Mouse (Mus musculus) midbrain, postnatal 0 days (tissue): ENCODE results near the gene Arcn1. TPM values are rescaled to one million over a fixed set of nuclear protein-coding genes. Genes with fewer than 3 reads are reported as not detected.
A peak's percentile ranks its signal among the peaks of the same experiment; 100 is the strongest.

Experiments used
- ATAC-seq: fragments of 200-750 bp; cut with Nextera tagmentation; 2 replicates; pipeline ENCODE4 v1.8.0; 2017; ENCODE audit warnings: moderate number of reproducible peaks, mild to moderate bottlenecking, moderate TSS enrichment, moderate library complexity; ENCODE audit not compliant: low FRiP score
- DNase-seq: peaks from one replicate; pipeline ENCODE4 v3.0.0-alpha.2; 2015; ENCODE audit warnings: low spot score
- H3K27ac ChIP-seq: fragments of 300-500 bp; sonication (generic); 2 replicates; pipeline ENCODE4 v1.5.1; 2014; ENCODE audit warnings: low read depth, mild to moderate bottlenecking, low read length, mixed read lengths
- H3K27me3 ChIP-seq: fragments of 300-500 bp; sonication (generic); 2 replicates; pipeline ENCODE4 v1.6.1; 2014; ENCODE audit warnings: low read length, control low read depth, mixed read lengths; ENCODE audit not compliant: insufficient read depth
- H3K36me3 ChIP-seq: fragments of 300-500 bp; sonication (generic); 2 replicates; pipeline ENCODE4 v1.6.1; 2014; ENCODE audit warnings: low read length, control low read depth, mixed read lengths; ENCODE audit not compliant: insufficient read depth
- H3K4me1 ChIP-seq: fragments of 300-500 bp; sonication (generic); 2 replicates; pipeline ENCODE4 v1.6.1; 2014; ENCODE audit warnings: mild to moderate bottlenecking, control low read depth, antibody characterized with exemption, low read length, mixed read lengths; ENCODE audit not compliant: insufficient read depth
- H3K4me2 ChIP-seq: fragments of 300-500 bp; sonication (generic); 2 replicates; pipeline ENCODE4 v1.6.1; 2014; ENCODE audit warnings: low read depth, mild to moderate bottlenecking, low read length, mixed read lengths; ENCODE audit not compliant: poor library complexity, severe bottlenecking
- H3K4me3 ChIP-seq: fragments of 300-500 bp; sonication (generic); 2 replicates; pipeline ENCODE4 v1.5.1; 2014; ENCODE audit warnings: low read depth, mild to moderate bottlenecking, low read length, moderate library complexity
- H3K9ac ChIP-seq: fragments of 300-500 bp; sonication (generic); replicated peaks from 2 replicates; pipeline ENCODE4 v1.6.1; 2014; ENCODE audit warnings: mild to moderate bottlenecking, low read length, moderate library complexity, mixed read lengths; ENCODE audit not compliant: poor library complexity, severe bottlenecking
- H3K9me3 ChIP-seq: fragments of 300-500 bp; sonication (generic); 2 replicates; pipeline ENCODE4 v1.6.1; 2016; ENCODE audit warnings: low read length, control low read depth
- CTCF ChIP-seq: IDR thresholded peaks from 2 replicates; pipeline ENCODE4 v1.5.1; 2016; ENCODE audit warnings: antibody characterized with exemption, mild to moderate bottlenecking
- WGBS: fragments of 180-500 bp; shearing (Covaris S2); extraction: QIAGEN DNeasy Blood & Tissue Kit; methylation state at CpG from one replicate; pipeline ENCODE4 v1.1.7; 2014; 5-methylcytosine and 5-hydroxymethylcytosine counted together
- polyA plus RNA-seq: library from polyadenylated mRNA; unstranded; fragments of >200 nt; fragmentation: Nextera tagmentation; extraction: Ambion mirVana; gene quantifications from 2 replicates; pipeline ENCODE4 v1.2.1, GENCODE M21; 2015
- total RNA-seq: library from RNA; depleted of rRNA; stranded (reverse); fragments of >200 nt; gene quantifications from 2 replicates; pipeline ENCODE4 v1.2.3, GENCODE M21; 2014

Arcn1 gene
- total and polyA plus RNA-seq, 2 experiments from 2014 or later = 93.7 to 106 TPM

GRCm38 (mm10) chr9:44723008-44723407, 44.6 kb downstream of the Arcn1 start:
- Histone ChIP-seq H3K9ac (no peak overlapping the region), H3K9me3 (no peaks in the 10 kb centered on the region), H3K4me3 (no peak overlapping the region), H3K4me1 (peaks cover 26% of the 10 kb centered on the region), H3K27me3 (no peaks in the 10 kb centered on the region), H3K36me3 (no peaks in the 10 kb centered on the region), H3K27ac (peak overlapping the region; percentile 8; the same call in 1 of the 2 replicates), H3K4me2 (no peak overlapping the region)
- WGBS = 41% methylated on average over 7 of the region's 7 CpGs
- no peak for DNase-seq
- no peak for TF ChIP-seq CTCF
- ATAC-seq = no peak

GRCm38 (mm10) chr9:44722575-44722974, 45.1 kb downstream of the Arcn1 start:
- Histone ChIP-seq H3K36me3 (peaks cover 2% of the 10 kb centered on the region; the same call in 1 of the 2 replicates), H3K4me2 (no peak overlapping the region), H3K9me3 (no peaks in the 10 kb centered on the region), H3K27ac (no peak overlapping the region), H3K4me1 (peaks cover 26% of the 10 kb centered on the region), H3K4me3 (no peak overlapping the region), H3K9ac (no peak overlapping the region), H3K27me3 (no peaks in the 10 kb centered on the region)
- 49% methylated on average over 7 of the region's 7 CpGs for WGBS
- no peak for TF ChIP-seq CTCF
- DNase-seq = peak; percentile 47
- no peak for ATAC-seq

- TF ChIP-seq CTCF = no peak
- H3K9me3 ChIP-seq = no peaks in the 10 kb centered on the region
- H3K27me3 ChIP-seq = no peaks in the 10 kb centered on the region
- H3K4me3 ChIP-seq = peak overlapping the region; percentile 72
- 0 out of 2 replicates have a peak overlapping the region, but pooled peaks have one; percentile 18 for H3K27ac ChIP-seq
- 0 out of 2 replicates have a peak, but pooled peaks have one; percentile 10 for ATAC-seq
- peak overlapping the region; percentile 88 for H3K4me2 ChIP-seq
- H3K36me3 ChIP-seq = peaks cover 6% of the 10 kb centered on the region
- WGBS = 90% methylated on average over 3 of the region's 3 CpGs
- H3K9ac ChIP-seq = peak overlapping the region; percentile 94; the same call in 1 of the 2 replicates
- H3K4me1 ChIP-seq = peaks cover 26% of the 10 kb centered on the region
- DNase-seq = no peak
These were observed 45.8 kb downstream of the Arcn1 start for GRCm38 (mm10) chr9:44721877-44722186.

- Histone ChIP-seq H3K36me3 (peaks cover 8% of the 10 kb centered on the region), H3K4me2 (peak overlapping the region; percentile 88), H3K9me3 (no peaks in the 10 kb centered on the region), H3K9ac (peak overlapping the region; percentile 94), H3K4me3 (peak overlapping the region; percentile 72), H3K27ac (peak overlapping the region; percentile 78), H3K27me3 (no peaks in the 10 kb centered on the region), H3K4me1 (peaks cover 26% of the 10 kb centered on the region)
- WGBS = 2% methylated on average over 39 of the region's 40 CpGs
- ATAC-seq (peak; percentile 80), DNase-seq (peak; percentile 86)
- TF ChIP-seq CTCF = peak; percentile 67
These were observed 46.3 kb downstream of the Arcn1 start for GRCm38 (mm10) chr9:44721154-44721876.

GRCm38 (mm10) chr9:44720358-44721153, 47.1 kb downstream of the Arcn1 start:
- peak; percentile 2; the same call in 1 of the 2 replicates for TF ChIP-seq CTCF
- peak; percentile 52 for DNase-seq
- Histone ChIP-seq H3K9ac (peak overlapping the region; percentile 94), H3K4me2 (peak overlapping the region; percentile 88), H3K27me3 (no peaks in the 10 kb centered on the region), H3K27ac (peak overlapping the region; percentile 78), H3K4me1 (peaks cover 26% of the 10 kb centered on the region), H3K36me3 (peaks cover 15% of the 10 kb centered on the region), H3K9me3 (no peaks in the 10 kb centered on the region), H3K4me3 (peak overlapping the region; percentile 72)
- peak; percentile 17 for ATAC-seq
- 13% methylated on average over 9 of the region's 9 CpGs for WGBS
